Mouse (Mus musculus): ENCODE data around the gene Washc1.

- peak; percentile 97 for TF ChIP-seq CTCF (IDR thresholded peaks at IDR 0.05)
- TF ChIP-seq POLR2A (IDR thresholded peaks at IDR 0.05; ENCODE audit: insufficient read depth, low read depth, low read length): no peak
Measured at GRCm38 (mm10) chr17:66106601-66107267, 4.6 kb upstream of the Washc1 start.

Data from heart, adult 2 months (tissue).